Mouse (Mus musculus): Measurements from ENCODE around the gene Zfp865.

DNA sequence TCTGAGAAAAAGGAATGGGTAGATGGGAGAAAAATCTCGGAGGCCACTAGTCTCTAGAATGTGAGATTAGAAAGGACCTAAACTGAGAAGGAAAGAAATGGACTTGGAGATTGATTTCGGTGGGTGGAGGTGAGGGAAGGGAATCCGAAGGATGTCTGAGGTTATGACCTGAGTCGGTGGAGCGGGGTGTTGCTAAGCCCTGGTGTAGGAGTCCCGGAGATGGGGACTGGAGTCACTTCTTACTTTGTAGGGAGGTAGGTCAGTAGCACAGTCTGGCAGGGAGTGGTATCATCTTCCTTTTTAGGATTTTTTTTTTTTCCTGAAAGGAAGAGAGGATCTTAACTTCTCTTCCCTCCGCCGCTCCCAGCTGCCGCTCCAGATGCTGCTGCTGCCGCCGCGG is 32.3 kb downstream of the Zfp865 start:
- TF ChIP-seq POLR2A (IDR thresholded peaks at IDR 0.05; ENCODE audit: insufficient read length, low read depth) (no peak), TCF12 (IDR thresholded peaks at IDR 0.05; ENCODE audit: insufficient read depth, poor library complexity, severe bottlenecking) (no peak), USF1 (IDR thresholded peaks at IDR 0.05; ENCODE audit: low read depth) (no peak), CEBPB (IDR thresholded peaks at IDR 0.05; ENCODE audit: insufficient read depth, poor library complexity, severe bottlenecking) (no peak), TCF3 (IDR thresholded peaks at IDR 0.05; ENCODE audit: insufficient read length, low read depth) (no peak), REST (IDR thresholded peaks at IDR 0.05; ENCODE audit: insufficient read depth, insufficient read length) (no peak), POLR2AphosphoS2 (IDR thresholded peaks at IDR 0.05; ENCODE audit: insufficient read length, low read depth) (no peak), MAX (IDR thresholded peaks at IDR 0.05; ENCODE audit: low read depth) (no peak), MYOG (IDR thresholded peaks at IDR 0.05; ENCODE audit: control insufficient read depth in 1 of 3, insufficient read depth in 1 of 3, insufficient read length in 2 of 3, low read depth in 2 of 3) (no peak), E2F4 (IDR thresholded peaks at IDR 0.05; ENCODE audit: insufficient read depth) (no peak), MYOD1 (IDR thresholded peaks at IDR 0.05; ENCODE audit: control insufficient read depth in 1 of 3, insufficient read length in 2 of 3, low read depth in 2 of 3) (no peak), SRF (IDR thresholded peaks at IDR 0.05; ENCODE audit: control insufficient read depth, insufficient read length, low read depth) (no peak)

Data from myocyte (in vitro differentiated cells).